In the genomic region with DNA sequence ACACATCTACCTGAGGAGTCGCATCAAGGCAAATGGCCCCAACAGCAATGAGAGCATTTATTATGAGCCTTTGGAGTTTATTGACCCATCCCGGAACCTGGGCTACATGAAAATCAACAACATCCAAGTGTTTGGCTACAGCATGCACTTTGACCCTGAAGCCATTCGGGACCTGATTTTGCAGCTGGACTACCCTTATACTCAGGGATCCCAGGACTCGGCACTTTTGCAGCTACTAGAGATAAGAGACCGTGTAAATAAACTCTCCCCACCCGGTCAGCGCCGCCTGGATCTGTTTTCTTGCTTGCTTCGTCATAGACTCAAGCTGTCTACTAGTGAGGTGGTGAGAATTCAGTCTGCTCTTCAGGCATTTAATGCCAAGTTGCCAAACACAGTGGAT, we compare ENCODE assay signal across 15 mouse cellular contexts.
"Had no signal": no experiment of that assay in that cellular context is flagged by ENCODE, and none has a peak within 500 bp of the region (broad histone marks: within the 10 kb centered on the region; RNA-seq: fewer than 3 reads in every experiment).

No protein-coding gene starts in this region.

- H3K9me3 ChIP-seq: limb, embryonic 13.5 days; liver, embryonic 15.5 days; midbrain, embryonic 10.5 days; neural tube, embryonic 15.5 days had no signal

- H3K27ac ChIP-seq: limb, embryonic 13.5 days; liver, embryonic 15.5 days; midbrain, embryonic 10.5 days; neural tube, embryonic 15.5 days had no signal

- DNase-seq: kidney, adult 11 months; kidney, postnatal 14 days; left cerebral cortex, postnatal 4 days; lung, embryonic 14.5 days; lung, postnatal 10 days; lung, postnatal 4 days; midbrain, embryonic 14.5 days; right cerebral cortex, adult 18-20 months; right cerebral cortex, postnatal 4 days; spleen, adult 18-20 months had no signal

- H3K9ac ChIP-seq: limb, embryonic 13.5 days; liver, embryonic 15.5 days; lung, embryonic 14.5 days; neural tube, embryonic 15.5 days had no signal

- H3K27me3 ChIP-seq: limb, embryonic 13.5 days; liver, embryonic 15.5 days; neural tube, embryonic 15.5 days had no signal

- H3K4me3 ChIP-seq: limb, embryonic 13.5 days; liver, embryonic 15.5 days; midbrain, embryonic 10.5 days; myocyte; neural tube, embryonic 15.5 days had no signal

- H3K4me1 ChIP-seq: limb, embryonic 13.5 days; liver, embryonic 15.5 days; midbrain, embryonic 10.5 days; neural tube, embryonic 15.5 days had no signal

- H3K4me2 ChIP-seq: limb, embryonic 13.5 days; liver, embryonic 15.5 days; lung, embryonic 14.5 days; neural tube, embryonic 15.5 days had no signal

- H3K36me3 ChIP-seq: limb, embryonic 13.5 days; liver, embryonic 15.5 days; midbrain, embryonic 10.5 days; neural tube, embryonic 15.5 days had no signal
